Mouse (Mus musculus): ENCODE results near the gene D930020B18Rik. TPM values are rescaled to one million over a fixed set of nuclear protein-coding genes. Genes with fewer than 3 reads are reported as not detected.

The D930020B18Rik gene
- total RNA-seq (2022): not detected

- no peak for DNase-seq
Measured at GRCm38 (mm10) chr10:121641272-121642053, at the start of gene D930020B18Rik. D930020B18Rik (plus strand) TSS chr10:121641588.

DNA sequence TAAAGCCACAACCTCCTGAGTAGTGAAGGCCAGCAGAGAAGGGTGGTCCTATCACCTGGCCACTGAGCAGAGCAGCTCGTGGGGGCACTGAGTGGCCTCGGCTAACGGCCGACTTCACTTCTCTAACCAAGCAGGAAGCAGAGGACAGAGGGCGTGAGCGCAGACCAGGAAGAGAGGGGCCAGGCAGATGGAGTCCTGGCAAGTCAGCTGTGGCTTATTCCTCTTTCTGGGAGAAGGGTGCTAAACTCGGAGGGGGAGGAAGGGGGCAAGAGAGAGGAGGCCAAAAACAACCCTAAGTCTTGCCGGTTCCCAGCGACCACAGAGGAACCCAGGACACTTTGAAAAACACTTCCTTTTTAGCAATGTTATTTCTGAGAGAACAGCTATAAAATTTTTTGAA, 44.8 kb upstream of the D930020B18Rik start:
- no peak for DNase-seq

DNA sequence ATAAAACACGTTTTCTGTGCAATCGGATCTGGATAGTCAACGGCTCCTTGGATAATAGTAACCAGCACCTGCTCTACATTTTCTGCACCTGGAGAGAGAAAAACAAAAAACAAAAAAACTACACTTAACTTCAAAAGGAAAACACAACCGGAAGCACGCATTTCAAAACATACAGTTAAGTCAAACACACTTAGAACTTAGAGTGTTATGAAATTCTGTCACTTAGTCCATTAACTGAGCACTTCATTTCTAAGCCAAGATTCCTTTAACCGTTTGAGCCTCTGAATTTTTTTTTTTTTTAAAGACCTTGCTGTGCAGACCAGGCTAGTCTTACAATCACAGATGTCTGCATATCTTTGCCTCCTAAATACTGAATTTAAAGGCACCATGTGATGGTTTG, 40.1 kb upstream of the D930020B18Rik start:
- DNase-seq: no peak

DNA sequence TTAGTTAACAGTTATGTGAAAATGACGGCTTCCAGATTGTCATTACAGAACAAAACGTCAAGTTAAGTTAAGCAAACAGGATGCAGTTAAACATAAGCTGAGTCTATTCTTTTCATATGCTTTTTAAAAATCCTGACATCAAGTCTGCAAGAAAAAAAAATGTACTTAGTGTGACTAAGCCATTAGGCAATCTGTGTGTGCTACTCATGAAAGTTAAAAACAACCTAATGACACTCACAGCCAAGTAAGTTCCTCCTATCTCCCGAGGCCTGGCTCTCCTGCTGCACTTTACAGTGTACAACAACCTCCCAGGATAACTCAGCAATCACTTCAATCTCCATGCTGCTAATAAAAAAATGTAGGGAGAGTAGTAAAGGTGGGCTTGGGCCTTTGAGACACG, 37.8 kb upstream of the D930020B18Rik start:
- no peak for DNase-seq

DNA sequence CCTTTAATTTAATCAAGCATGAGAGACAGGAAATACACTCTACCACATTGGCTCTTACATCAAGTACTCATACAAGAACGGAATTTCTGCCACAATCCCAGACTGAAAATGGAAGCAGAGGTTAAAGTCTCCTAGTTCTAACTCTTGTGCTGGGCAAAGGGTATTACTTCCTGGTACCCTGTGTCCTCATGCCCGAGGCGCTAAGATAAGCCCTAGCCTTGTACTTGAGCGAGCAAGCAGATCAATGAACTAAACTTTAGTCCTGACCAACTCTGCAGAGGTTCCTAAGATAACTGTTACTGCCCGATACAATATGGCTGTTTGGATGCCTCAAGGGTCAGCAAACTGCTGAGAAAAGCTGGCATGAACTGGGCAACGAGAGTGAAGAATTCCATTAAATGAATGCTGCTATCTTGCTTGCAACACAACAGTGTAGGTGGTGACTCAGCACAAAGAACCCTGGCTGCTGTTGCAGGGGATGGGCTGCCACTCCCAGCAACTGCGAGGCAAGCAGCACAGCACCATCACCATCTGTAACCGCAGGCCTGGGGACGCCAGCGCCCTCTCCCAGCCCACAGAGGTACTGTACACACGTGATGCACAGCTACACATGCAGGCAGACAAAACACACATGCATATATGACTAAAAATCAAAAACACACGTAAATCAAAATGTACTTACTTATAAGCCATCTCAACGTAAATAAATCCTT, 36.6 kb upstream of the D930020B18Rik start:
- DNase-seq: no peak

- DNase-seq: no peak
Measured at GRCm38 (mm10) chr10:121608177-121608576, 33.2 kb upstream of the D930020B18Rik start.

DNA sequence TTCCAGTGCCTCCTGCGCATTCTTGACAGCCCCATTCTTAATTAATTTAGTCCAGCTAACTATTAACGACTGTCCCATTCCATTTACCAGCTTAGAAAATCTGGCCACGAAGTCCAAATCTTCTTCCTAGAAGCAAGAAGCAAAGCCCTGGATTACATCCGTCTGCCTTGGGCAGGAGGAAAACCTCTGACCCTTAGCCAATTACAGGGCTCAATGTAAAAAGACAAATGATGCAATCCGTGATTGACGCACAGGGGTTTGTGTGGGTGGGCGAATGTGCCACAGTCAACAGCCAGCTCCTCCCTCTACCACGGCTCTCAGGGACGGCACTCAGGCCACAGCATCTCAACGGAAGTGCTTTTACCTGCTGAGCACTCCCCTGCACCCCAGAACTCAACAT, 29.8 kb upstream of the D930020B18Rik start:
- DNase-seq: no peak

DNA sequence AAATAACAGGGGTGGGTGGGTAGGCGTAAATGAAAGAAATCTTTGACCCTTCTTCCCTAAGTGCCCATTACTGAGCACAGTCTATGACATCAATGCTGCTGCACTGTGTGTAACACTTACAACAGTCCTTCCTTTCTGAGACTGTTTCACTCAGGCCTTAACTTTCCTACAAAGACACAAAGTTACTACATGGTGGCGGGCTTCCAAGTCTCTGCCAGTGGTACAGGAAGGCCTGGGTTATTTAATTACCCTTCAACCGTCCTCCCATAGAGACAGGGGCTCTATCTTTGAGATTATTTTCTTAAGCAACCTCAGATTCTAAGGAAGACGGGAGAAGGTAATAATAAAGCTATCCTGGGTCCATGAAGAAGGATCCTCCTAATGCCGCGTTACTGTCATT, 28.9 kb upstream of the D930020B18Rik start:
- no peak for DNase-seq

- DNase-seq: no peak
Measured at GRCm38 (mm10) chr10:121613570-121613969, 27.8 kb upstream of the D930020B18Rik start.

DNA sequence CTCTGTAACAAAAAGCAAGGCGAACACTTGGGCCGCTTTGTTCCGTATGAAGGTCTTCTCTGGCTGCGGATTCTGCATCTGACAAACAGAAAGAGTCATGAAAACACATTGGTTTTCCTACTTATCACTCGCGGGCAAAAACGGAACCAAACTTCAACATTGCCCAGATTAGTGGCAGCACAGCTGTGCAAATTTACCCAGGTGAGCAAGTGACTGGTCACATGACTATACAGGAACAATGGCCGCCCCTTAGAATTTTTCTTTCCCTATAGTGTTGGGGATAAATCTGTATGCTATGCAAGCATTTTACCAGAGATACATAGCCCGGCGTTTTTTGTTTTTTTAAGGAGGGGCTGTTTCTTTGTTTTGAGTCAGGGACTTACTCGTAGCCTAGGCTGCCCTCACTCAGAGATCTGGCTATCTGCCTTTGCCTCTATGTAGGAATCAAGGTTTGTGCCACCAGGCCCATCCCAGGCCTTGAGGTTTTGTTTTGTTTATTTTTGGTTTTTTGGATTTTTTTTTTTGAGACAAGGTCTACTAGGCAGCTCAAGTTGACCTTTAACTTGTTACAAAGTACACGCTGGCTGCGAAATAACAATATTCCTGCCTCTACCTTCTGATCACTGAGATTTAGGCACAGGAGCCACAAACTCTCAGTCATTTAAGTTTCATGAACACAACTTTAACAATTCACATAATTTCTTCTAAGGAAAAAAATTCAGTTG, 26.1 kb upstream of the D930020B18Rik start:
- DNase-seq: no peak

- DNase-seq: no peak
Measured at GRCm38 (mm10) chr10:121615935-121616334, 25.5 kb upstream of the D930020B18Rik start.

GRCm38 (mm10) chr10:121622431-121622830, 19.0 kb upstream of the D930020B18Rik start:
- DNase-seq: no peak

GRCm38 (mm10) chr10:121623670-121624069, 17.7 kb upstream of the D930020B18Rik start:
- peak; percentile 30 for DNase-seq

GRCm38 (mm10) chr10:121625006-121625405, 16.4 kb upstream of the D930020B18Rik start:
- no peak for DNase-seq

DNA sequence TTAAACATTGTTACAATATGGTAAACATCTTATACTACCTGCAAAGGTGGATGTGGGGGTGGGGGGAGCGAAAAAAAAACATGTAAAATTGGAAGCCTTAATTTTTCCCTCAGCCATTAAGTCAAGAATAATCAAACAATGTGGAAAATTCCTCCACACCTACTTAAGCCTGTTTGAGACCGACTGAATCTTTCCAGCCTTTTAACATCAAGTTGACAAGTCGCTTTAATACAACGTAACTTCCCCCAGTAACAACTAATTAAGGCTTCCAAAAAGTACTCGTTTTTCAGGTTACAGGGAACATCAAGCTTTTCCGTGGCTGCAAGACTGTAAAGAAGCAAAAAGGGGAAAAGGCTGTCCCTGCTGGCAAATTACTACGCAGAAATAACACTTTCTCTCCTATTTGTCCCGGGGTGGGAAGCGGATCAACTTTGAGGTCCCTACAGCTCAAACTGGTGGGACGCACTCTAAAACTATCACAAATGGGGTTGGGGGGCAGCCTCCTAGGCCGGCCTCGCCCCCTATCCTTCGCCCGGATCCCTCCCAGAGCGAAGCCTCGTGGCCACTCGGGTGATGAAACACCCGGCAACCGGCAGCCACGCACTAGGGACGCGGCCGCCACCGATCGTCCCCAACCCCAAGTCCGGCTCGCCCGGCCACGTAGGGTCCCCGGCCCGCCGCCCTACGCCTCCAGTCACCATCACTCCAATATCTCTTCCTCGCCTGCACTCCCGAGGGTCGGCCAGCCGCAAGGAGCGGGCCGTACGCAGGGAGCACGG, 15.8 kb upstream of the D930020B18Rik start:
- no peak for DNase-seq

DNA sequence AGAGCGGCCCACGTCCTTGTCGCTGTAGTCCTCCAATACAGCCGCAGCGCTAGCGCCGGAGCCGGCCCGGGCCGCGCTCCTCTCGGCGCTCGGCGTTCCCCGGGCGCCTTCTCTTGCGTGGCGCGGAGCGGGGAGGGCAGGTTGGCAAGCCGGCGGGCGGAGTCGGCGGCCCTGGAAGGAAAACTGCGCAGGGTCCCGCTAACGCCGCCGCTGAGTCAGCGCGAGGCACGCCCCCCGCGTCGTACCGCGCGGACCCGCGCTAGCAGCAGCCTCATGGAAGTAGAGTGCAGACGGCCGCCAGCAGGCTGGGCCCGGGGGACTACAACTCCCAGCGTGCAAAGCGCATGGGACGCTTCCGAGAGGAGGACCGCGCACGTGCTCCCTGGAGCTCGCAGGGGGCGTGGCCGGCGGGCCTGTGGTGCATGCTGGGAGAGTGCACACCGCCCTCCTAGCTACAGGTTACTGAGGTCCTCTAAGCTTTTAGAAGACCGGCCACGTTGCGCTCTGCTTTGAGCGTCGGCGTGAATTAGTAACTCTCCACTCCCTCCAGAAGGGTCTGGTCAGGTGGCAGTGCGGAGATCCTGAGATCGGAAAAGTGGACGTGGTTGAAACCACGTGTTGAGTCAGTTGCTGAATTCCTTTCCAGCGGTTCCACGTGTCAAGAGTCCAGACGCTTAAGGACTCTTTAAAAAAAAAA, 15.1 kb upstream of the D930020B18Rik start, which contains the start of gene Xpot:
Xpot (minus strand) TSS at position 147 of the 697 bp plus-strand sequence.
- DNase-seq: peak; percentile 98

- DNase-seq: no peak
Measured at GRCm38 (mm10) chr10:121627216-121627852, 14.1 kb upstream of the D930020B18Rik start.

DNA sequence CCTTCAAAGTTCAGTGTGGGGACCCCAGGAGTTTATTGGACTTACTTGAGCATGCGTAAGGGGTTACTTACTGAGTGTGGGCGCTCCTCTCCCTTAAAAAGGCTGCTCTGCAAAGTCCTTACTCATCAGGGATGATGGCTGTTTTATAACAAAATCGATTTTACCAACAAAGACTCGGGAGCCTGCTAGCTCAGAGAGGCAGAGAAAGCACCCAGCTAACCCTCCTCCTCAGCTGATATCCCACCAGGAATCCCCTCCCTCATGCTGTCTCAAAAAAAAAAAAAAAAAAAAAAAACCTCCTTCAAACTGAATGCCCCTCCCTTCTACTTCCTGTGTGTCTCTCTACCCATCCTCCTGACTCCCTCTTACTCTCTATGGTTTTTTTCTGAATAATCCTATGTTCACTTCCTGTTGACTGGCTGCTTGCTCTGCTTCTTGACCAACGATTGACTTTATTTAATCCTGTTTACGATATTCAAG, 12.8 kb upstream of the D930020B18Rik start:
- no peak for DNase-seq

- DNase-seq: no peak
Measured at GRCm38 (mm10) chr10:121634159-121634558, 7.2 kb upstream of the D930020B18Rik start.

GRCm38 (mm10) chr10:121636276-121636675, 5.1 kb upstream of the D930020B18Rik start:
- DNase-seq: no peak

DNA sequence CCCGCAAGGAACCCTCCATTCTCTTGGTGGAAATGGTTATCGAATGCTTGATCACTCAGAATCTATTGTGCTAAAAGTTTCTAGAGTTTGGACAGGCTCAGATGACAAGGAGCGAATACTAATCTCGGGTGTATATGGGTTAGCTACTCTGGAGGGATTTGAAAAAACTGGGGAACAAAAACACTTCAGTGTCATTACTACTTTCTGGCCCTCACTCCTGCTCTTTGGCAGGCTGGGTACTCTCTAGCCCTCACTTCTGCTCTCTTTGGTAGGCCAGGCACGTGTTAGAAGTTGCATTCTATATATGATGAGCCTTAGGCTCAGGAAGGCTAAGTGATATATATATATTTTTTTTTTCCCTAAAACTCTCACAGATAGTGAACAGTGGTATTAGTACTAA, 1.8 kb upstream of the D930020B18Rik start:
- no peak for DNase-seq

Data from adrenal gland, adult 8-10 months (tissue).